8 mouse cellular contexts compared by ENCODE assay signal in genomic region chr10:20927894-20928293, GRCm38 (mm10). TPM values are rescaled to one million over a fixed set of nuclear protein-coding genes. Genes with fewer than 3 reads are reported as not detected.
DNase-seq lines count a peak whose midpoint lies in the region; ATAC-seq and TF ChIP-seq lines count a peak whose summit lies in the region.
"Had no signal": no experiment of that assay in that cellular context is flagged by ENCODE, and none has a peak within 500 bp of the region (broad histone marks: within the 10 kb centered on the region; RNA-seq: fewer than 3 reads in every experiment).

No protein-coding gene starts in this region.

- no peak overlapping the region for H3K4me3 ChIP-seq in kidney, postnatal 0 days (replicated peaks; ENCODE audit: low read depth, low read length)
- H3K4me3 ChIP-seq in kidney, embryonic 14.5 days (ENCODE audit: low read length), result no peak overlapping the region
- H3K4me3 ChIP-seq: myocyte had no signal

- WGBS in kidney, postnatal 0 days, result 28% methylated on average over 4 of the region's 4 CpGs
- 46% methylated on average over 4 of the region's 4 CpGs for WGBS in kidney, embryonic 14.5 days

- H3K27ac ChIP-seq in kidney, postnatal 0 days, result no peak overlapping the region
- no peak overlapping the region for H3K27ac ChIP-seq in kidney, embryonic 14.5 days (ENCODE audit: low read depth, low read length)

- H3K9me3 ChIP-seq in kidney, postnatal 0 days (replicated peaks; ENCODE audit: low read length), result no peaks in the 10 kb centered on the region
- no peaks in the 10 kb centered on the region for H3K9me3 ChIP-seq in kidney, embryonic 14.5 days (ENCODE audit: control insufficient read depth, low read length)

- H3K4me1 ChIP-seq in kidney, postnatal 0 days (replicated peaks; ENCODE audit: insufficient read depth, low read length), result no peaks in the 10 kb centered on the region
- no peaks in the 10 kb centered on the region for H3K4me1 ChIP-seq in kidney, embryonic 14.5 days (ENCODE audit: control insufficient read depth, insufficient read depth, low read length)

- peak; percentile 88 for TF ChIP-seq CTCF in kidney, postnatal 0 days (IDR thresholded peaks at IDR 0.05; ENCODE audit: low read depth)

- intact Hi-C loops in left cerebral cortex, postnatal 25 days (cut with DNase I), result loop anchor here (5.0 to 10.0 kb wide), 4 partner anchors 201 to 566 kb away; partner anchors contain the start of gene Pde7b

- no peak overlapping the region for H3K9ac ChIP-seq in kidney, postnatal 0 days (ENCODE audit: low read depth, low read length)
- no peak overlapping the region for H3K9ac ChIP-seq in kidney, embryonic 14.5 days (ENCODE audit: low read depth, low read length)

- no peak for ATAC-seq in kidney, postnatal 0 days (replicated peaks; ENCODE audit: low FRiP score, low read depth)
- ATAC-seq in kidney, embryonic 14.5 days (ENCODE audit: low FRiP score, low TSS enrichment), result no peak
- ATAC-seq in CD4-positive, CD25-positive, alpha-beta regulatory T cell, adult 4 months, result peak; percentile 47
- ATAC-seq in monocyte, adult 5-6 weeks (replicated peaks; ENCODE audit: insufficient number of reproducible peaks, low FRiP score, low TSS enrichment, poor library complexity, severe bottlenecking), result no peak

- DNase-seq in kidney, postnatal 0 days (ENCODE audit: low spot score), result peak; percentile 75
- peak; percentile 48 for DNase-seq in NIH3T3 (ENCODE audit: low read depth)
- peak; percentile 54 to 71 for DNase-seq in left cerebral cortex, postnatal 25 days (ENCODE audit: low spot score in 2 of 2)
- no peak for DNase-seq in ovary, adult 18-20 months (ENCODE audit: low spot score)

- no peaks in the 10 kb centered on the region for H3K36me3 ChIP-seq in kidney, postnatal 0 days (ENCODE audit: insufficient read depth, low read length)
- H3K36me3 ChIP-seq in kidney, embryonic 14.5 days (ENCODE audit: control insufficient read depth, insufficient read depth, low read length), result no peaks in the 10 kb centered on the region

- H3K4me2 ChIP-seq in kidney, postnatal 0 days (ENCODE audit: low read length), result no peak overlapping the region
- no peak overlapping the region for H3K4me2 ChIP-seq in kidney, embryonic 14.5 days (replicated peaks; ENCODE audit: low read depth, low read length)

- H3K27me3 ChIP-seq in kidney, postnatal 0 days (ENCODE audit: insufficient read depth, low read length), result no peaks in the 10 kb centered on the region
- no peaks in the 10 kb centered on the region for H3K27me3 ChIP-seq in kidney, embryonic 14.5 days (ENCODE audit: control insufficient read depth, insufficient read depth, low read length)

RNA-seq across cellular contexts. Expression of gene Ahi1, which starts 24.5 kb away (rescaled TPM):
- 6.7 and 7.2 TPM in 2 replicates for polyA plus RNA-seq in kidney, postnatal 0 days (2015; fragmentation: Nextera tagmentation; extraction: Ambion mirVana)
- polyA plus RNA-seq in kidney, embryonic 14.5 days (2014; fragmentation: Nextera tagmentation; extraction: Ambion mirVana), result 7.5 and 11.0 TPM in 2 replicates
- 1 to 10 TPM; 9.1 to 9.4 TPM for polyA plus RNA-seq in CD4-positive, CD25-positive, alpha-beta regulatory T cell, adult 4 months (2017; shearing (Covaris generic))
- 100 to 1,000 TPM; 154 to 175 TPM for total RNA-seq in left cerebral cortex, postnatal 25 days (2021)
- total RNA-seq in monocyte, adult 5-6 weeks (2017), result 2.3 to 7.2 TPM (median 5.8 TPM) in 3 replicates
